Mouse (Mus musculus): Measurements from ENCODE around the gene Ptch1. TPM values are rescaled to one million over a fixed set of nuclear protein-coding genes. Genes with fewer than 3 reads are reported as not detected.

Gene Ptch1
- polyA plus RNA-seq, 1 experiment, result 2.8 TPM

- no peak overlapping the region for H3K4me3 ChIP-seq (ENCODE audit: insufficient read depth, poor library complexity, severe bottlenecking)
- H3K36me3 ChIP-seq (ENCODE audit: control insufficient read depth, insufficient read depth), result peaks cover 25% of the 10 kb centered on the region
- TF ChIP-seq CTCF (IDR thresholded peaks at IDR 0.05; ENCODE audit: control insufficient read depth, insufficient read depth, insufficient read length) (no peak), MYOD1 (IDR thresholded peaks at IDR 0.05; ENCODE audit: control insufficient read depth, insufficient read length, low read depth) (no peak), FOSL1 (IDR thresholded peaks at IDR 0.05; ENCODE audit: insufficient read depth, low read length, poor library complexity, severe bottlenecking) (no peak), MAX (IDR thresholded peaks at IDR 0.05) (no peak), MYOG (IDR thresholded peaks at IDR 0.05; ENCODE audit: control insufficient read depth, extremely low read depth, insufficient read length) (no peak), CEBPB (IDR thresholded peaks at IDR 0.05; ENCODE audit: low read depth) (no peak), USF1 (IDR thresholded peaks at IDR 0.05; ENCODE audit: low read depth) (no peak)
Observed at GRCm38 (mm10) chr13:63524608-63525570, 48.5 kb downstream of the Ptch1 start.

GRCm38 (mm10) chr13:63524061-63524460 lies 49.3 kb downstream of the Ptch1 start:
- TF ChIP-seq MYOG (IDR thresholded peaks at IDR 0.05; ENCODE audit: control insufficient read depth, extremely low read depth, insufficient read length) (no peak), MYOD1 (IDR thresholded peaks at IDR 0.05; ENCODE audit: control insufficient read depth, insufficient read length, low read depth) (no peak), USF1 (IDR thresholded peaks at IDR 0.05; ENCODE audit: low read depth) (no peak)
- H3K36me3 ChIP-seq (ENCODE audit: control insufficient read depth, insufficient read depth), result peaks cover 33% of the 10 kb centered on the region

More at GRCm38 (mm10) chr13:63524608-63525570, 48.5 kb downstream of the Ptch1 start:
- no peaks in the 10 kb centered on the region for H3K79me2 ChIP-seq (ENCODE audit: control insufficient read depth, insufficient read depth)
- H3ac ChIP-seq (ENCODE audit: control insufficient read depth, insufficient read length, low read depth), result no peak overlapping the region
- no peaks in the 10 kb centered on the region for H3K79me3 ChIP-seq (ENCODE audit: low read depth)
- H3K27me3 ChIP-seq (ENCODE audit: control insufficient read depth, insufficient read depth, insufficient read length), result no peaks in the 10 kb centered on the region

GRCm38 (mm10) chr13:63522832-63523231 lies 50.6 kb downstream of the Ptch1 start:
- no peaks in the 10 kb centered on the region for H3K79me3 ChIP-seq (ENCODE audit: low read depth)
- H3K79me2 ChIP-seq (ENCODE audit: control insufficient read depth, insufficient read depth), result no peaks in the 10 kb centered on the region
- H3K4me3 ChIP-seq (ENCODE audit: insufficient read depth, poor library complexity, severe bottlenecking), result no peak overlapping the region
- H3ac ChIP-seq (ENCODE audit: control insufficient read depth, insufficient read length, low read depth), result no peak overlapping the region
- no peaks in the 10 kb centered on the region for H3K27me3 ChIP-seq (ENCODE audit: control insufficient read depth, insufficient read depth, insufficient read length)
- H3K36me3 ChIP-seq (ENCODE audit: control insufficient read depth, insufficient read depth), result peaks cover 44% of the 10 kb centered on the region
- TF ChIP-seq CEBPB (IDR thresholded peaks at IDR 0.05; ENCODE audit: low read depth), result no peak
- TF ChIP-seq MYOD1 (IDR thresholded peaks at IDR 0.05; ENCODE audit: control insufficient read depth, insufficient read length, low read depth), result no peak
- TF ChIP-seq FOSL1 (IDR thresholded peaks at IDR 0.05; ENCODE audit: insufficient read depth, low read length, poor library complexity, severe bottlenecking), result no peak
- no peak for TF ChIP-seq MYOG (IDR thresholded peaks at IDR 0.05; ENCODE audit: control insufficient read depth, extremely low read depth, insufficient read length)
- no peak for TF ChIP-seq USF1 (IDR thresholded peaks at IDR 0.05; ENCODE audit: low read depth)
- TF ChIP-seq CTCF (IDR thresholded peaks at IDR 0.05; ENCODE audit: control insufficient read depth, insufficient read depth, insufficient read length), result no peak
- TF ChIP-seq MAX (IDR thresholded peaks at IDR 0.05), result no peak

More at GRCm38 (mm10) chr13:63524061-63524460, 49.3 kb downstream of the Ptch1 start:
- Histone ChIP-seq H3K27me3 (ENCODE audit: control insufficient read depth, insufficient read depth, insufficient read length) (no peaks in the 10 kb centered on the region), H3K79me2 (ENCODE audit: control insufficient read depth, insufficient read depth) (no peaks in the 10 kb centered on the region), H3K79me3 (ENCODE audit: low read depth) (no peaks in the 10 kb centered on the region), H3K4me3 (ENCODE audit: insufficient read depth, poor library complexity, severe bottlenecking) (no peak overlapping the region), H3ac (ENCODE audit: control insufficient read depth, insufficient read length, low read depth) (no peak overlapping the region)

GRCm38 (mm10) chr13:63520110-63520509 lies 53.3 kb downstream of the Ptch1 start:
- H3K4me3 ChIP-seq (ENCODE audit: insufficient read depth, poor library complexity, severe bottlenecking), result no peak overlapping the region
- H3ac ChIP-seq (ENCODE audit: control insufficient read depth, insufficient read length, low read depth), result no peak overlapping the region
- no peaks in the 10 kb centered on the region for H3K79me3 ChIP-seq (ENCODE audit: low read depth)
- peaks cover 39% of the 10 kb centered on the region for H3K36me3 ChIP-seq (ENCODE audit: control insufficient read depth, insufficient read depth)
- H3K27me3 ChIP-seq (ENCODE audit: control insufficient read depth, insufficient read depth, insufficient read length), result no peaks in the 10 kb centered on the region
- H3K79me2 ChIP-seq (ENCODE audit: control insufficient read depth, insufficient read depth), result no peaks in the 10 kb centered on the region
- TF ChIP-seq MYOG (IDR thresholded peaks at IDR 0.05; ENCODE audit: control insufficient read depth, extremely low read depth, insufficient read length), result no peak
- TF ChIP-seq MYOD1 (IDR thresholded peaks at IDR 0.05; ENCODE audit: control insufficient read depth, insufficient read length, low read depth), result no peak
- TF ChIP-seq CEBPB (IDR thresholded peaks at IDR 0.05; ENCODE audit: low read depth), result no peak
- no peak for TF ChIP-seq USF1 (IDR thresholded peaks at IDR 0.05; ENCODE audit: low read depth)
- TF ChIP-seq MAX (IDR thresholded peaks at IDR 0.05), result no peak
- TF ChIP-seq FOSL1 (IDR thresholded peaks at IDR 0.05; ENCODE audit: insufficient read depth, low read length, poor library complexity, severe bottlenecking), result no peak
- no peak for TF ChIP-seq CTCF (IDR thresholded peaks at IDR 0.05; ENCODE audit: control insufficient read depth, insufficient read depth, insufficient read length)

GRCm38 (mm10) chr13:63516535-63516934 lies 56.9 kb downstream of the Ptch1 start:
- Histone ChIP-seq H3ac (ENCODE audit: control insufficient read depth, insufficient read length, low read depth) (no peak overlapping the region), H3K27me3 (ENCODE audit: control insufficient read depth, insufficient read depth, insufficient read length) (no peaks in the 10 kb centered on the region), H3K79me2 (ENCODE audit: control insufficient read depth, insufficient read depth) (no peaks in the 10 kb centered on the region), H3K36me3 (ENCODE audit: control insufficient read depth, insufficient read depth) (peaks cover 45% of the 10 kb centered on the region), H3K79me3 (ENCODE audit: low read depth) (no peaks in the 10 kb centered on the region), H3K4me3 (ENCODE audit: insufficient read depth, poor library complexity, severe bottlenecking) (no peak overlapping the region)
- TF ChIP-seq MAX (IDR thresholded peaks at IDR 0.05), result no peak
- TF ChIP-seq MYOD1 (IDR thresholded peaks at IDR 0.05; ENCODE audit: control insufficient read depth, insufficient read length, low read depth), result no peak
- no peak for TF ChIP-seq CEBPB (IDR thresholded peaks at IDR 0.05; ENCODE audit: low read depth)
- no peak for TF ChIP-seq CTCF (IDR thresholded peaks at IDR 0.05; ENCODE audit: control insufficient read depth, insufficient read depth, insufficient read length)
- no peak for TF ChIP-seq USF1 (IDR thresholded peaks at IDR 0.05; ENCODE audit: low read depth)
- no peak for TF ChIP-seq MYOG (IDR thresholded peaks at IDR 0.05; ENCODE audit: control insufficient read depth, extremely low read depth, insufficient read length)
- no peak for TF ChIP-seq FOSL1 (IDR thresholded peaks at IDR 0.05; ENCODE audit: insufficient read depth, low read length, poor library complexity, severe bottlenecking)

All from C2C12 (cell line).